Mouse (Mus musculus): ENCODE data around the gene Rgs3. TPM values are rescaled to one million over a fixed set of nuclear protein-coding genes. Genes with fewer than 3 reads are reported as not detected.

Rgs3 gene
- polyA plus RNA-seq, 1 experiment: 43.1 TPM

DNA sequence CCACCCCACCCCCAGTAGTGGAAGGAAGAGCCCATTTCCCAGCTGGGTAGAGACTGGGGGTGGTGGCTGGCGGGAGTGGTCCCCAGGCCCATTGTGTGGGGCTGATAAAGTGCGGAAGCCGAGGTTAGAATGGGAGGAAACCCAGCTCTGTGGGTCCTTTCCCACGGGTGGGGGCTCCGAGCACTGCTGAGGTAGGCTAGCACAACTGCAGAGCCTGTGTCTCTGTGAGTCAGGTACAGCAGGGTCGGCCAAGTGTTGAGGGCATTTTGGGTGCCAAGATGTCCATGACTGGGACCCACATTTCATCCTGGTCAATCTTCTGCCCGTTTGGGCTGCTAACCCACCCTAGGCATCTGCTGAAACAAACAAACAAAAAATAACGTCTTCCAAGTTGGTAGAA lies 135.9 kb downstream of the Rgs3 start:
- no peak overlapping the region for H3K4me3 ChIP-seq (ENCODE audit: insufficient read depth, low read depth, low read length)

GRCm38 (mm10) chr4:62695946-62696345 lies 136.3 kb downstream of the Rgs3 start:
- H3K27me3 ChIP-seq (replicated peaks; ENCODE audit: control insufficient read depth, insufficient read depth, low read length): no peaks in the 10 kb centered on the region
- 73% methylated on average over 13 of the region's 13 CpGs for WGBS
- no peak overlapping the region for H3K4me3 ChIP-seq (ENCODE audit: insufficient read depth, low read depth, low read length)
- H3K36me3 ChIP-seq (ENCODE audit: control insufficient read depth, insufficient read depth, low read length): no peaks in the 10 kb centered on the region
- no peak for TF ChIP-seq POLR2A (IDR thresholded peaks at IDR 0.05; ENCODE audit: low read depth, low read length)
- peak; percentile 56 for TF ChIP-seq CTCF (conservative IDR thresholded peaks at IDR 0.05; ENCODE audit: insufficient read depth, insufficient read length, low read depth, low read length)
- peak; percentile 83 for DNase-seq
- peak overlapping the region; percentile 55; the same call in 1 of the 2 replicates for H3K27ac ChIP-seq (ENCODE audit: insufficient read depth, low read depth, low read length)
- H3K4me1 ChIP-seq (ENCODE audit: control insufficient read depth, insufficient read depth, low read length): peaks cover 13% of the 10 kb centered on the region

More for the DNA sequence above, 135.9 kb downstream of the Rgs3 start:
- DNase-seq: peak; percentile 70
- WGBS: 63% methylated on average over 8 of the region's 8 CpGs
- TF ChIP-seq POLR2A (IDR thresholded peaks at IDR 0.05; ENCODE audit: low read depth, low read length) (no peak), CTCF (conservative IDR thresholded peaks at IDR 0.05; ENCODE audit: insufficient read depth, insufficient read length, low read depth, low read length) (no peak)
- H3K27me3 ChIP-seq (replicated peaks; ENCODE audit: control insufficient read depth, insufficient read depth, low read length): no peaks in the 10 kb centered on the region
- no peaks in the 10 kb centered on the region for H3K36me3 ChIP-seq (ENCODE audit: control insufficient read depth, insufficient read depth, low read length)
- peaks cover 11% of the 10 kb centered on the region for H3K4me1 ChIP-seq (ENCODE audit: control insufficient read depth, insufficient read depth, low read length)
- H3K27ac ChIP-seq (ENCODE audit: insufficient read depth, low read depth, low read length): peak overlapping the region; percentile 55; the same call in 1 of the 2 replicates

- peaks cover 13% of the 10 kb centered on the region for H3K4me1 ChIP-seq (ENCODE audit: control insufficient read depth, insufficient read depth, low read length)
- TF ChIP-seq CTCF (conservative IDR thresholded peaks at IDR 0.05; ENCODE audit: insufficient read depth, insufficient read length, low read depth, low read length) (no peak), POLR2A (IDR thresholded peaks at IDR 0.05; ENCODE audit: low read depth, low read length) (no peak)
- DNase-seq: peak; percentile 63
- WGBS: 50% methylated on average over 7 of the region's 7 CpGs
- no peaks in the 10 kb centered on the region for H3K27me3 ChIP-seq (replicated peaks; ENCODE audit: control insufficient read depth, insufficient read depth, low read length)
- H3K4me3 ChIP-seq (ENCODE audit: insufficient read depth, low read depth, low read length): no peak overlapping the region
- H3K27ac ChIP-seq (ENCODE audit: insufficient read depth, low read depth, low read length): peak overlapping the region; percentile 19; the same call in 1 of the 2 replicates
- no peaks in the 10 kb centered on the region for H3K36me3 ChIP-seq (ENCODE audit: control insufficient read depth, insufficient read depth, low read length)
Observed at GRCm38 (mm10) chr4:62696699-62697404, 137.2 kb downstream of the Rgs3 start.

- peak; percentile 95 for DNase-seq
- H3K27me3 ChIP-seq (replicated peaks; ENCODE audit: control insufficient read depth, insufficient read depth, low read length): no peaks in the 10 kb centered on the region
- no peaks in the 10 kb centered on the region for H3K36me3 ChIP-seq (ENCODE audit: control insufficient read depth, insufficient read depth, low read length)
- H3K27ac ChIP-seq (ENCODE audit: insufficient read depth, low read depth, low read length): peak overlapping the region; percentile 19; the same call in 1 of the 2 replicates
- peaks cover 13% of the 10 kb centered on the region for H3K4me1 ChIP-seq (ENCODE audit: control insufficient read depth, insufficient read depth, low read length)
- WGBS: 28% methylated on average over 2 of the region's 2 CpGs
- H3K4me3 ChIP-seq (ENCODE audit: insufficient read depth, low read depth, low read length): no peak overlapping the region
- TF ChIP-seq POLR2A (IDR thresholded peaks at IDR 0.05; ENCODE audit: low read depth, low read length) (no peak), CTCF (conservative IDR thresholded peaks at IDR 0.05; ENCODE audit: insufficient read depth, insufficient read length, low read depth, low read length) (peak; percentile 98)
Observed at GRCm38 (mm10) chr4:62697469-62697868, 137.8 kb downstream of the Rgs3 start.

- TF ChIP-seq CTCF (conservative IDR thresholded peaks at IDR 0.05; ENCODE audit: insufficient read depth, insufficient read length, low read depth, low read length) (no peak), POLR2A (IDR thresholded peaks at IDR 0.05; ENCODE audit: low read depth, low read length) (no peak)
- H3K4me3 ChIP-seq (ENCODE audit: insufficient read depth, low read depth, low read length): no peak overlapping the region
- no peak for DNase-seq
- H3K4me1 ChIP-seq (ENCODE audit: control insufficient read depth, insufficient read depth, low read length): peaks cover 11% of the 10 kb centered on the region
- no peaks in the 10 kb centered on the region for H3K27me3 ChIP-seq (replicated peaks; ENCODE audit: control insufficient read depth, insufficient read depth, low read length)
- 67% methylated on average over 3 of the region's 3 CpGs for WGBS
- H3K27ac ChIP-seq (ENCODE audit: insufficient read depth, low read depth, low read length): no peak overlapping the region
- H3K36me3 ChIP-seq (ENCODE audit: control insufficient read depth, insufficient read depth, low read length): no peaks in the 10 kb centered on the region
Observed at GRCm38 (mm10) chr4:62698521-62698920, 138.9 kb downstream of the Rgs3 start.

GRCm38 (mm10) chr4:62699191-62699812 lies 139.7 kb downstream of the Rgs3 start:
- Histone ChIP-seq H3K27me3 (replicated peaks; ENCODE audit: control insufficient read depth, insufficient read depth, low read length) (no peaks in the 10 kb centered on the region), H3K4me1 (ENCODE audit: control insufficient read depth, insufficient read depth, low read length) (peaks cover 7% of the 10 kb centered on the region; the same call in 1 of the 2 replicates), H3K27ac (ENCODE audit: insufficient read depth, low read depth, low read length) (peak overlapping the region; percentile 14; the same call in 1 of the 2 replicates), H3K4me3 (ENCODE audit: insufficient read depth, low read depth, low read length) (peak overlapping the region; percentile 47), H3K36me3 (ENCODE audit: control insufficient read depth, insufficient read depth, low read length) (no peaks in the 10 kb centered on the region)
- DNase-seq: peak; percentile 97
- TF ChIP-seq CTCF (conservative IDR thresholded peaks at IDR 0.05; ENCODE audit: insufficient read depth, insufficient read length, low read depth, low read length) (peak; percentile 19; the same call in 1 of the 2 replicates), POLR2A (IDR thresholded peaks at IDR 0.05; ENCODE audit: low read depth, low read length) (peak; percentile 89)
- 2% methylated on average over 10 of the region's 10 CpGs for WGBS

- 50% methylated on average over 5 of the region's 5 CpGs for WGBS
- no peaks in the 10 kb centered on the region for H3K36me3 ChIP-seq (ENCODE audit: control insufficient read depth, insufficient read depth, low read length)
- TF ChIP-seq CTCF (conservative IDR thresholded peaks at IDR 0.05; ENCODE audit: insufficient read depth, insufficient read length, low read depth, low read length): no peak
- no peak for TF ChIP-seq POLR2A (IDR thresholded peaks at IDR 0.05; ENCODE audit: low read depth, low read length)
- H3K4me3 ChIP-seq (ENCODE audit: insufficient read depth, low read depth, low read length): peak overlapping the region; percentile 47
- DNase-seq: peak; percentile 52
- peaks cover 7% of the 10 kb centered on the region; the same call in 1 of the 2 replicates for H3K4me1 ChIP-seq (ENCODE audit: control insufficient read depth, insufficient read depth, low read length)
- H3K27me3 ChIP-seq (replicated peaks; ENCODE audit: control insufficient read depth, insufficient read depth, low read length): no peaks in the 10 kb centered on the region
- 0 out of 2 replicates have a peak overlapping the region, but pooled peaks have one; percentile 8 for H3K27ac ChIP-seq (ENCODE audit: insufficient read depth, low read depth, low read length)
Observed at GRCm38 (mm10) chr4:62700426-62700825, 140.8 kb downstream of the Rgs3 start.

Data from kidney, adult 2 months (tissue).